Mouse (Mus musculus): ENCODE measurements around the gene Ksr2. TPM values are rescaled to one million over a fixed set of nuclear protein-coding genes. Genes with fewer than 3 reads are reported as not detected.

Gene Ksr2
- total and polyA plus RNA-seq, 3 experiments: not detected

- H3K27me3 ChIP-seq (ENCODE audit: control insufficient read depth in 1 of 2, insufficient read depth in 2 of 2, low read length in 2 of 2): no peaks in the 10 kb centered on the region; a peak in 1 of 4 replicates
- no peak overlapping the region for H3K9ac ChIP-seq (ENCODE audit: control insufficient read depth, low read depth, low read length, poor library complexity, severe bottlenecking)
- H3K9me3 ChIP-seq (replicated peaks; ENCODE audit: insufficient read depth, low read length): no peaks in the 10 kb centered on the region
- H3K4me3 ChIP-seq (ENCODE audit: control insufficient read depth in 1 of 2, insufficient read depth in 1 of 2, low read depth in 2 of 2, low read length in 2 of 2): no peak overlapping the region
- H3K79me2 ChIP-seq (ENCODE audit: control insufficient read depth, insufficient read depth, low read length, poor library complexity): no peaks in the 10 kb centered on the region
- H3K36me3 ChIP-seq (ENCODE audit: control insufficient read depth in 1 of 2, insufficient read depth in 2 of 2, low read length in 2 of 2): no peaks in the 10 kb centered on the region
- DNase-seq (ENCODE audit: low read depth, low spot score): no peak
- H3K27ac ChIP-seq (ENCODE audit: control insufficient read depth, low read depth, low read length): no peak overlapping the region
- H3K4me1 ChIP-seq (ENCODE audit: control insufficient read depth in 1 of 2, insufficient read depth in 2 of 2, low read length in 2 of 2): no peaks in the 10 kb centered on the region
- TF ChIP-seq POLR2AphosphoS5 (IDR thresholded peaks at IDR 0.05; ENCODE audit: borderline replicate concordance, low read depth, low read length): no peak
- TF ChIP-seq JUND (IDR thresholded peaks at IDR 0.05; ENCODE audit: low read depth, low read length): no peak
- TF ChIP-seq HCFC1 (IDR thresholded peaks at IDR 0.05; ENCODE audit: low read depth, low read length): no peak
- TF ChIP-seq MYB (IDR thresholded peaks at IDR 0.05; ENCODE audit: low read depth, low read length): no peak
- no peak for TF ChIP-seq ETS1 (IDR thresholded peaks at IDR 0.05; ENCODE audit: low read depth, low read length)
- no peak for TF ChIP-seq SMC3 (IDR thresholded peaks at IDR 0.05; ENCODE audit: low read depth, low read length)
- no peak for TF ChIP-seq NRF1 (IDR thresholded peaks at IDR 0.05; ENCODE audit: insufficient read depth, low read depth, low read length, poor library complexity, severe bottlenecking)
- no peak for TF ChIP-seq RCOR1 (IDR thresholded peaks at IDR 0.05; ENCODE audit: low read depth, low read length)
- TF ChIP-seq GATA1 (IDR thresholded peaks at IDR 0.05; ENCODE audit: low read depth, low read length): no peak
- no peak for TF ChIP-seq CHD2 (IDR thresholded peaks at IDR 0.05; ENCODE audit: low read length)
- TF ChIP-seq USF1 (IDR thresholded peaks at IDR 0.05; ENCODE audit: low read depth, low read length): no peak
- no peak for TF ChIP-seq POLR2AphosphoS2 (IDR thresholded peaks at IDR 0.05; ENCODE audit: low read length)
- TF ChIP-seq TBP (IDR thresholded peaks at IDR 0.05; ENCODE audit: low read depth, low read length): no peak
- TF ChIP-seq RAD21 (IDR thresholded peaks at IDR 0.05; ENCODE audit: low read depth, low read length): no peak
- no peak for TF ChIP-seq MEF2A (IDR thresholded peaks at IDR 0.05; ENCODE audit: extremely low read depth, insufficient replicate concordance, low read depth, low read length, poor library complexity, severe bottlenecking)
- TF ChIP-seq ZNF384 (IDR thresholded peaks at IDR 0.05; ENCODE audit: low read depth, low read length): no peak
- no peak for TF ChIP-seq MAFK (IDR thresholded peaks at IDR 0.05; ENCODE audit: borderline replicate concordance, low read depth, low read length)
- TF ChIP-seq ELF1 (IDR thresholded peaks at IDR 0.05; ENCODE audit: low read depth, low read length): no peak
Measured at GRCm38 (mm10) chr5:117641585-117641984, 227.8 kb downstream of the Ksr2 start.

GRCm38 (mm10) chr5:117651238-117651886 is 237.6 kb downstream of the Ksr2 start:
- H3K27me3 ChIP-seq (ENCODE audit: control insufficient read depth in 1 of 2, insufficient read depth in 2 of 2, low read length in 2 of 2): no peaks in the 10 kb centered on the region
- no peaks in the 10 kb centered on the region for H3K9me3 ChIP-seq (replicated peaks; ENCODE audit: insufficient read depth, low read length)
- H3K36me3 ChIP-seq (ENCODE audit: control insufficient read depth in 1 of 2, insufficient read depth in 2 of 2, low read length in 2 of 2): no peaks in the 10 kb centered on the region
- H3K4me1 ChIP-seq (ENCODE audit: control insufficient read depth in 1 of 2, insufficient read depth in 2 of 2, low read length in 2 of 2): no peaks in the 10 kb centered on the region
- no peak overlapping the region for H3K9ac ChIP-seq (ENCODE audit: control insufficient read depth, low read depth, low read length, poor library complexity, severe bottlenecking)
- H3K27ac ChIP-seq (ENCODE audit: control insufficient read depth, low read depth, low read length): no peak overlapping the region
- H3K79me2 ChIP-seq (ENCODE audit: control insufficient read depth, insufficient read depth, low read length, poor library complexity): no peaks in the 10 kb centered on the region
- DNase-seq (ENCODE audit: low read depth, low spot score): no peak
- no peak overlapping the region for H3K4me3 ChIP-seq (ENCODE audit: control insufficient read depth in 1 of 2, insufficient read depth in 1 of 2, low read depth in 2 of 2, low read length in 2 of 2)
- TF ChIP-seq MYC (IDR thresholded peaks at IDR 0.05; ENCODE audit: low read depth, low read length) (no peak), MAX (IDR thresholded peaks at IDR 0.05; ENCODE audit: low read length) (no peak), EP300 (IDR thresholded peaks at IDR 0.05; ENCODE audit: low read depth in 1 of 2, low read length in 2 of 2) (no peak), ZNF384 (IDR thresholded peaks at IDR 0.05; ENCODE audit: low read depth, low read length) (no peak), USF2 (IDR thresholded peaks at IDR 0.05; ENCODE audit: borderline replicate concordance in 1 of 2, insufficient read depth in 1 of 2, low read depth in 1 of 2, low read length in 2 of 2) (no peak), RCOR1 (IDR thresholded peaks at IDR 0.05; ENCODE audit: low read depth, low read length) (no peak), E2F4 (IDR thresholded peaks at IDR 0.05; ENCODE audit: borderline replicate concordance, low read depth, low read length) (no peak), NELFE (IDR thresholded peaks at IDR 0.05; ENCODE audit: low read depth, low read length) (no peak)
